Mouse (Mus musculus): Measurements from ENCODE around the gene Olfr730. TPM values are rescaled to one million over a fixed set of nuclear protein-coding genes. Genes with fewer than 3 reads are reported as not detected.

Olfr730 gene
- polyA plus RNA-seq (2012; fragmentation: generic; extraction: Trizol) = not detected

GRCm38 (mm10) chr14:50188098-50188497 lies at the start of gene Olfr730:
TSS of gene Olfr730 (minus strand) at chr14:50188198.

GRCm38 (mm10) chr14:50152810-50153209 lies 35.2 kb downstream of the Olfr730 start, which contains the start of gene Olfr729:
TSS of gene Olfr729 (minus strand) at chr14:50152910.

GRCm38 (mm10) chr14:50142580-50142979 lies 45.4 kb downstream of the Olfr730 start, which contains the start of gene Olfr728:
TSS of gene Olfr728 (minus strand) at chr14:50142680.

Other genes starting within 250 kb of the Olfr730 start
- gene Olfr724, start 224.9 kb downstream of the Olfr730 start, polyA plus RNA-seq (2012; fragmentation: generic; extraction: Trizol) = not detected
- not detected for gene Olfr725, start 147.8 kb downstream of the Olfr730 start, polyA plus RNA-seq (2012; fragmentation: generic; extraction: Trizol)
- not detected for gene Olfr726, start 97.2 kb downstream of the Olfr730 start, polyA plus RNA-seq (2012; fragmentation: generic; extraction: Trizol)
- not detected for gene Olfr727, start 65.0 kb downstream of the Olfr730 start, polyA plus RNA-seq (2012; fragmentation: generic; extraction: Trizol)
- gene Olfr728, start 45.5 kb downstream of the Olfr730 start, polyA plus RNA-seq (2012; fragmentation: generic; extraction: Trizol) = not detected
- not detected for gene Olfr729, start 35.3 kb downstream of the Olfr730 start, polyA plus RNA-seq (2012; fragmentation: generic; extraction: Trizol)
- gene Olfr731, start 53.7 kb upstream of the Olfr730 start, polyA plus RNA-seq (2012; fragmentation: generic; extraction: Trizol) = not detected
- gene Olfr732, start 96.0 kb upstream of the Olfr730 start, polyA plus RNA-seq (2012; fragmentation: generic; extraction: Trizol) = not detected
- not detected for gene Olfr733, start 113.3 kb upstream of the Olfr730 start, polyA plus RNA-seq (2012; fragmentation: generic; extraction: Trizol)
- gene Olfr734, start 138.6 kb upstream of the Olfr730 start, polyA plus RNA-seq (2012; fragmentation: generic; extraction: Trizol) = not detected
- gene Olfr735, start 160.7 kb upstream of the Olfr730 start, polyA plus RNA-seq (2012; fragmentation: generic; extraction: Trizol) = not detected
- gene Tlr11, start 169.7 kb upstream of the Olfr730 start, polyA plus RNA-seq (2012; fragmentation: generic; extraction: Trizol) = not detected
- gene Olfr736, start 193.0 kb upstream of the Olfr730 start, polyA plus RNA-seq (2012; fragmentation: generic; extraction: Trizol) = not detected
- not detected for gene Olfr738, start 219.4 kb upstream of the Olfr730 start, polyA plus RNA-seq (2012; fragmentation: generic; extraction: Trizol)
- not detected for gene Olfr739, start 230.4 kb upstream of the Olfr730 start, polyA plus RNA-seq (2012; fragmentation: generic; extraction: Trizol)

Measured in C3H10T1/2 (cell line).